Mouse (Mus musculus) natural killer cell, adult 2 months (primary cell): Measurements from ENCODE around the gene Zfp882.
"Not testable (repeated sequence)": the region's sequence is repeated elsewhere in the genome, so short reads cannot be mapped to it uniquely, and the experiment has no call there.

Experiments used
- DNase-seq, 2 experiments: peaks; one replicate each; pipeline ENCODE4 v3.0.0; 2022; ENCODE audit warnings: low spot score in 2 of 2

Zfp882 gene

GRCm38 (mm10) chr8:71908309-71909261, at the start of gene Zfp882, which contains the start of gene Zfp617:
Gene Zfp882, plus strand, starts transcription at chr8:71908608.
Gene Zfp617, plus strand, starts transcription at chr8:71908635.
- peak; percentile 69 to 75 for DNase-seq

GRCm38 (mm10) chr8:71861551-71861950, 46.9 kb upstream of the Zfp882 start:
- DNase-seq = not testable (repeated sequence)

- not testable (repeated sequence) for DNase-seq
These were observed 46.4 kb upstream of the Zfp882 start for GRCm38 (mm10) chr8:71862038-71862437.

- peak; percentile 58 to 69 for DNase-seq
These were observed 26.7 kb upstream of the Zfp882 start, which contains the start of gene Zfp709 for GRCm38 (mm10) chr8:71881618-71882274. Gene Zfp709, plus strand, starts transcription at chr8:71882019.

GRCm38 (mm10) chr8:71900666-71901065, 7.7 kb upstream of the Zfp882 start:
- DNase-seq = not testable (repeated sequence)

- DNase-seq = not testable (repeated sequence)
These were observed 5.3 kb upstream of the Zfp882 start for GRCm38 (mm10) chr8:71903084-71903483.

GRCm38 (mm10) chr8:71906809-71907208, 1.6 kb upstream of the Zfp882 start:
- DNase-seq = no peak

- no peak for DNase-seq
These were observed 580 bp upstream of the Zfp882 start for GRCm38 (mm10) chr8:71907798-71908257.

GRCm38 (mm10) chr8:71912286-71912685, 3.9 kb downstream of the Zfp882 start:
- DNase-seq = no peak

GRCm38 (mm10) chr8:71922567-71923401, 14.4 kb downstream of the Zfp882 start:
- DNase-seq = peak; percentile 90 to 91

GRCm38 (mm10) chr8:71925791-71926190, 17.4 kb downstream of the Zfp882 start:
- no peak for DNase-seq

GRCm38 (mm10) chr8:71926551-71926950, 18.1 kb downstream of the Zfp882 start:
- DNase-seq = peak in 1 of 2 experiments; percentile 17

- DNase-seq = no peak
These were observed 19.4 kb downstream of the Zfp882 start for GRCm38 (mm10) chr8:71927779-71928178.

GRCm38 (mm10) chr8:71938037-71938436, 29.6 kb downstream of the Zfp882 start:
- not testable (repeated sequence) for DNase-seq

- no peak for DNase-seq
These were observed 32.1 kb downstream of the Zfp882 start for GRCm38 (mm10) chr8:71940293-71941208.

GRCm38 (mm10) chr8:71941776-71942175, 33.4 kb downstream of the Zfp882 start:
- DNase-seq = no peak

GRCm38 (mm10) chr8:71948624-71949023, 40.2 kb downstream of the Zfp882 start:
- DNase-seq = no peak

GRCm38 (mm10) chr8:71950482-71951221, 42.2 kb downstream of the Zfp882 start, which contains the start of gene Zfp961:
Gene Zfp961, plus strand, starts transcription at chr8:71951038.
- peak; percentile 97 for DNase-seq

GRCm38 (mm10) chr8:71951436-71952161, 43.2 kb downstream of the Zfp882 start:
- no peak for DNase-seq
